Mouse (Mus musculus) gastrocnemius, adult 2 months (tissue): Measurements from ENCODE around the gene Wtap. TPM values are rescaled to one million over a fixed set of nuclear protein-coding genes. Genes with fewer than 3 reads are reported as not detected.
A peak's percentile ranks its signal among the peaks of the same experiment; 100 is the strongest.
"Not testable (repeated sequence)": the region's sequence is repeated elsewhere in the genome, so short reads cannot be mapped to it uniquely, and the experiment has no call there.

Source experiments
- DNase-seq: peaks from one replicate; pipeline ENCODE4 v3.0.0; 2022
- H3K27ac ChIP-seq: fragments of 200-600 bp; 2 replicates; pipeline ENCODE4 v1.8.1; 2022; ENCODE audit warnings: mild to moderate bottlenecking
- H3K4me3 ChIP-seq: fragments of 200-600 bp; 2 replicates; pipeline ENCODE4 v1.8.1; 2022; ENCODE audit warnings: mild to moderate bottlenecking, moderate library complexity
- CTCF ChIP-seq: fragments of 200-600 bp; IDR thresholded peaks from 2 replicates; pipeline ENCODE4 v1.8.1; 2022; ENCODE audit warnings: antibody characterized with exemption, mild to moderate bottlenecking, moderate library complexity
- intact Hi-C: fragments of 180-260 bp; cut with DNase I; formaldehyde crosslinking; loops from one replicate; pipeline ENCODE4 v1.15.1; 2025
- total RNA-seq, 2 experiments: library from RNA; stranded (reverse); gene quantifications; 2 replicates each; pipeline ENCODE4 v1.2.3; 2021

The Wtap gene
- total RNA-seq, 2 experiments from 2014 or later: 29.1 to 30.0 TPM

DNA sequence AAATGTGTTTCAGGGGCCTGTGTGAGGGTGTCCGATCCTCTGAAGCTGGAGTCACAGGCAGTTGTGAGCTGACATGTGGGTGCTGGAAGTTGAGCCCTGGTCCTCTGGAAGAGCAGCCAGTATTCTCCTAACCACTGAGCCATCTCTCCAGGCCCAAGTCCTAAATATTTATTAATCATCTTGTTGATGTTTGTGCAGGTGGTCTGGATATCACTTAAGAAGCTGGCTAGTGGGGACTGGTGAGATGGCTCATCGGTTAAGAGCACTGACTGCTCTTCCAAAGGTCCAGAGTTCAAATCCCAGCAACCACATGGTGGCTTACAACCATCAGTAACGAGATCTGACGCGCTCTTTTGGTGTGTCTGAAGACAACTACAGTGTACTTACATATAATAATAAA is 44.3 kb downstream of the Wtap start:
- Histone ChIP-seq H3K4me3 (no peak overlapping the region), H3K27ac (no peak overlapping the region)
- DNase-seq: no peak
- TF ChIP-seq CTCF: no peak
- intact Hi-C loops: no loop called here

DNA sequence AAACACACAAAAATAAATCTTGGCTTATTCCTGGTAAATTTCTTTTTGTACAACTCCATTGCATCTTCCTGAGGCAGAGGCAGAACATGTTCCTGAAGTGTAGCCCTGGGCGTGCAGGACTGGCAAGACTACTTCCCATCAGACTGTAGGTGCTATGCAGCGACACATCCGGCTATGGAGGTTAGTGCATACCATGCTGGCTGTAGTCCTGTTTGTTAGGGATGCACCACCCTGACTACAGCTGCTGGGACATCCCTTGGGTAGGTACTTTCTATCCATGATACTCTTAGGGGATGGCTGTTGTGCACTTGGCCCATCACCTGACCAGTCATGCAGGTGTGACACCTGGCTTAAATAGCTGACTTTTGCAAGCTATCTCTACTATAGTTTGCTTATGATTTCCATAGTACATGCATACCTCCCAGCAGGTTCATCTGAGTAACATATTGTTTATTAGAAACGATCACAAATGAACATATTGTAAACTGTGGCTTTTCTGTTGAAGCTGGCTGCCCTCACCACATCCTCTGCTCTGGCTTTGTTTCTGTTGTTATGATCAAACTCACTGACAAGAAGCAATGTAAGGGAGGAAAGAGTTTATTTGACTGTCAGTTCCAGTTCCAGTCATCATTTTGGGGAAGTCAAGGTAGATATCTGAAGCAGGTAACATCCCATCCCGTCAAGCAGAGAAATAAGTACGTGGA is 51.4 kb downstream of the Wtap start:
- Histone ChIP-seq H3K27ac (no peak overlapping the region), H3K4me3 (no peak overlapping the region)
- no peak for DNase-seq
- TF ChIP-seq CTCF: no peak
- intact Hi-C loops: no loop called here

DNA sequence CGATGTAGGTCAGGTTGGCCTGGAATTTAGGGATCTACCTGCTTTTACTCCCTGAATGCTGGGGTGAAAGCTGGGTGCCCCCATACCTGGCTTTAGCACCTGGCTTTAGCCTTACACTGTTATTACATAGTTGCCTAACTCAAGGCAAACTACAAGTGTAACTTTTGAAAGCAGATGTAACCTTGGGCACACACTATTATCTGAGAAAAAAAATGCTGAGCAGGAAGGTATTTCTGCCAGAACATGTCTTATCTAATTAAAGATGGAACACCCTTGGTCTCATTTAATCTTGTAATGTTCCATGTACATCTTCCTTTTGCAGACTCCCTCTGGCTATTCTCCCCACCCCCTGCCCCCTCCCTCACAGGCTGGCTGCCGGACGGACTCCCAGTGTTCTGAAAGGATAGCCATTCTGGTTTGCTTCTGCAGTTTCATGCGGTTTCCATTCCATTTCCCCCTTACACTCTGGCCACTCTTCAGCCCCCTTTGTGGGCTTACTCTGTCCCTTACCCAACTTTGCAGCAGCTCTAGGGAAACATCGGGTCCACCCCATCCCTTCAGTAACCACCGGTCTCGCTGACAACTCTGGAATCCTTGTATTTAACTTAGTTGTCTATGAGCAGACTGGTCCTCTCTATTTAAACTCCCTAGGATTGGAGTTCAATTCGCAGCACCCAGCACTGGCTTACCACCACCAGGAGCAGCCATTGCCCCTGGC is 52.3 kb downstream of the Wtap start:
- H3K27ac ChIP-seq: no peak overlapping the region
- no peak for TF ChIP-seq CTCF
- no peak for DNase-seq
- intact Hi-C loops: no loop called here
- no peak overlapping the region for H3K4me3 ChIP-seq

DNA sequence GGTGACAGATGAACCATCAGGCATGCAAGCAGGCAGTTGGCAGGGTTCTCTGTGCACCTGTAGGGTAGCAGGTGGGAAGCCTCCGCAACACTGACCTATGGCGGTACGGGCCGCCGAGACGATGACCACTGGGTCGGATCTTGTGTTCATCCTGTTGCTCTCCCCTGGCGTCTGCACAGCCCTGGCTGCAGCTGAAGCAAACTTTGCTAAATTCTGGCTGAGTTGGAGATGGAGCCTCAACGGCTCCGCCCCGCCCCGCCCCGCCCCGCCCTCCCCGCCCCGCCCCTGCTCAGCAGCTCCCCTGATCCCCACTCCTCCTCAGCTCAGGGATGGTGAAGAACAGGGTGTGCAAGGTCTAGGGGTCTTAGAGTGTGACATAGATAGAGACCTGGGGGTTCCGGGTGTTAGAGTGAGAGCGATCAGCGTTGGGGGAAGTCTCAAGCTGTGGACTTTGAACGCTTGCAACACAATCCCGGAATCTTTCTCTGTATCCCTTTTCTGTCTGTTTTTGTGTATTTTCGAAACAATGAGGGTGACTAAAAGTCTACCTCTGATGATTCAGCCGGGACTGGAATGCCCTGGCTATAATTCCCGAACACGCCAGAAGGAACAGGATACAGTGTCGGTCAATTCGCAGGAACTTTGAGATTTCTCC is 53.7 kb downstream of the Wtap start, which contains the start of gene Acat3:
Gene Acat3, minus strand, starts transcription at position 450 of the 655 bp plus-strand sequence.
- intact Hi-C loops: no loop called here
- TF ChIP-seq CTCF: no peak
- Histone ChIP-seq H3K4me3 (peak within 1 kb of the TSS; percentile 65), H3K27ac (peak within 1 kb of the TSS; percentile 38; the same call in 1 of the 2 replicates)
- DNase-seq: peak; percentile 31

DNA sequence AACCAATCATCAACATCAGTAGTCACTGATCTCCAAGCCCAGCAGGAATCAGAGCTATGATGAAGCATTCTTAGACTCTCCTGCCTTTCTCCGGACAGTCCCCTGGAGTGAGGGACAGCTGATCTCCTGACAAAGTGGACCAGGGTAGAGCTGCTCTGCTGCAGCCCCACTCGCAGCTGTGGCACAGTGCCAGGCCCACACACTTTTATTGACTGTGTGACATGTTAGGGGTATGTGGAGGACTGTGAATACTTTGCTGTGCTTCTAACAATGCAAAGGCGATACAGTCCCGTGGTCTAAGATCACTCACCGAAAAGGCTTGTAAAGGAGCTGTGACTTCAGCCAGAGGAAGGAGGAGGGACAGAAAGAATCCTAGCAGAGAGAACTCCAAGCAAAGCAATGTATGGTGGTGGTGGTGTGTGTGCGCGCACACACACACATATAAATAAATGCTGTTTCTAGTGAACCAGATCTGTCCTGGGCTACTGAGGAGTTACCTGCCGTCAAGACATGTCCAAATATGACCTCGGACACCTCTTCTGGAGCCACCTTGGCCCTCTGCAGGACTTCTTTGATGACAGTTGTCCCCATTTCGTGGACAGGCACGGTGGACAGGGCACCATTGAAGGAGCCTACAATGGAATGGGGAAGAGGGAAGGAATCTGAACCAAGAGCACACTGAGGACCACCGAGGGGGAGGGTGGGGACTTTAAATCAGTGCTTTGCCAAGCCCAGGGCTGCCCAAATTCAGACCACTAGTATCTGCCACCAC is 54.4 kb downstream of the Wtap start:
- H3K4me3 ChIP-seq: peak overlapping the region; percentile 65
- intact Hi-C loops: not testable (repeated sequence)

DNA sequence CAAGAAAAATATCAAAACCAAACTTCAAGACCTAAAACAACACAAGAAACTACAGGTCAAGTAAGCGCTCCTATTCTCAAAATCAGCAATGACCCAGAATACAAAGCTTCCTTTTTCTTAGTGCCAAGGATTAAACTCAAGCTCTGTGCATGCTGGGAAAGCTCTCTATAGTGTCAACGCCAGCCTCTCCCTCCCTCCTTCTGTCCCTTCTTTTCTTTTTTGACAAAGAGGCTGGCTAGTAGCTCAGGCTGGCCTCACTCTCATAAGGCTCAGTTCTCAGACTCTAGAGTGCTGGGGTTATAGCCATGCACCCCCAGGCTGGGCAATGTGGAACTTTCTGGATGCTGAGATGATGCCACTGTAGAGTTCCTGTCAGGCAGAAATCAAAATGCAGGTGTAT is 55.9 kb downstream of the Wtap start:
- DNase-seq: no peak
- H3K27ac ChIP-seq: no peak overlapping the region
- TF ChIP-seq CTCF: no peak
- no peak overlapping the region for H3K4me3 ChIP-seq
- intact Hi-C loops: no loop called here

More for the DNA sequence above, 54.4 kb downstream of the Wtap start:
- H3K27ac ChIP-seq, DNase-seq: not testable (repeated sequence)

DNA sequence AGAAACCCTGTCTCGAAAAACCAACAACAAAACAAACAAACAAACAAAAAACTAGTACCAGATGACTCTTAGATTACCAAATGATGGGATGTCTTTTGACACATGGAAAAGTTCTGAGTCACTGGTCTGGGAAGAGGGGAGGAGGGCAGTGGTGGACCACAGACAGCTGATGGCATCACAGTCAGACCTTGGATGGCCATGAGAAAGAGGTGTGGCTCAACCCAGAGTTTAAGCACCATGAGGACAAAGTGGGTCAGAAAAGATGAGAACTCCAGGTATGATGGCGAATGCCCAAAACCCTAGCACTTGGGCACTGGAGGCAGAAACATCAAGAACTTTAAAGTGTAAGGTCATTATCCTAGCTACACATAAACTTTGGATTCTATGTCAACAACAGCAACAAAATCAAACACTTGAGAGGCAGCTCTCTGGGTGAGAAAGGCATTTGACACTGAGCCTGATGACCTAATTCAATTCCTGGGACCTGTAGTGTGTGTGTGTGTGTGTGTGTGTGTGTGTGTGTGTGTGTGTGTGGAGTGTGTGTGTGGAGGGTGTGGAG is 56.5 kb downstream of the Wtap start:
- intact Hi-C loops: no loop called here
- no peak for DNase-seq
- no peak for TF ChIP-seq CTCF

DNA sequence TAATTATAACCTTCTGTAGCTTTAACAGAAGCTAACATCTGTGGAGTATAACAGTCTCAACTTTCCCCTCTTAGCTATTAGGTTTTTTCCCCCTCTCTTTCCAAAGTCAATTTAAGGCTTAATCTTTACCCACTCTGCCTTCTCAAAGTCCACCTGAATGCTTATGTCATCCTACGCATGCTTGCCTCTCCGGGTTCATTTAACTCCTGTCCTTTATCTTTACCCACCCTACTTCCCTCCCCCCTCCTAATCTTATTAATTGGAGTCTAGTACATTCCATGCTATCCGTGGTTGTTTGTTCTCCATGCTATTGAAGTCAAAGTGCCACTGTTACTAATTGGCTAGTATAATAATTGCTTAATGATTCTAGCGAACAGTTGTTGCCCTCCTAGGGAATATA is 58.2 kb downstream of the Wtap start:
- intact Hi-C loops: no loop called here
- no peak for DNase-seq
- H3K4me3 ChIP-seq: no peak overlapping the region
- H3K27ac ChIP-seq: no peak overlapping the region
- no peak for TF ChIP-seq CTCF

More for the DNA sequence above, 56.5 kb downstream of the Wtap start:
- H3K27ac ChIP-seq: no peak overlapping the region
- H3K4me3 ChIP-seq: no peak overlapping the region

DNA sequence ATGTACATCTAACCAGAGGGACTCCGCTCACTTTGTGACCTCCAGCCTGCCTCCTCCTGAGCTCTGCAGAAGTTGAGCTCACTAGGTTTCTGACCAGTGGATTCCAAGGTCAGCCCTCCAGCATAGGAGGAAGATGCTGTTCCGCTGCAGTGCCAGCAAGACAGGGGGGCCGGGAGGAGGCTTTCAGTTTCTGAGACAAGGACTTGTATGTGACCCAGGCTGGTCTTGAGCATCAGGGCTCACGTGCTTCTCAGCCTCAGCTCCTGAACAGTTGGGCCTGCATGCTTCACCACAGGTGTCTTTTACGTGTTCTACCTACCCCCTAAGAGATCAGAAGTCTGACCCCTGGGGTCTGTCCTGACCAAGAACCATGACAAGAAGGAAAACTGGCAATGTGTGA is 62.4 kb downstream of the Wtap start:
- DNase-seq, H3K4me3 ChIP-seq, intact Hi-C loops, H3K27ac ChIP-seq: not testable (repeated sequence)

DNA sequence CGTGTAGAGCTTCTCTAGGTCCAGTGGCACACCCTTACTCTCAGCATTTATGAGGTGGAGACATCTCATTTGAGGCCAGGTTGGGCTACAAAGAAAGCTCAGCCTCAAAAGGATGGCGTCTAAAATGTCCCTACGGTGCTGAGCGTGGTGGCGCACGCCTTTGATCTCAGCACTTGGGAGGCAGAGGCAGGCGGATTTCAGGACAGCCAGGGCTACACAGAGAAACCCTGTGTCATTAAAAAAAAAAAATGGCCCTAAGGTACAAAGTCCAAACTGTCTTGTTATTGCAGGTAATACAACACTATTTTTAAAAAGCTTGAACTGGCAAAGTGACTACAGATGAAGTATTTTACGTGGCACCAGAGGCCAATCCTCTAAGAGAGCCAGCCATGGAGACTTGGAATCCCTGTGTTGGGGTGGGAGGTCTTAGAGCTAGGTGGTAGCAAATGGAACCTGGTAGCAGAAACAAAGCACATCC is 68.2 kb downstream of the Wtap start:
- Histone ChIP-seq H3K4me3 (no peak overlapping the region), H3K27ac (no peak overlapping the region)
- DNase-seq: no peak
- intact Hi-C loops: no loop called here
- no peak for TF ChIP-seq CTCF

DNA sequence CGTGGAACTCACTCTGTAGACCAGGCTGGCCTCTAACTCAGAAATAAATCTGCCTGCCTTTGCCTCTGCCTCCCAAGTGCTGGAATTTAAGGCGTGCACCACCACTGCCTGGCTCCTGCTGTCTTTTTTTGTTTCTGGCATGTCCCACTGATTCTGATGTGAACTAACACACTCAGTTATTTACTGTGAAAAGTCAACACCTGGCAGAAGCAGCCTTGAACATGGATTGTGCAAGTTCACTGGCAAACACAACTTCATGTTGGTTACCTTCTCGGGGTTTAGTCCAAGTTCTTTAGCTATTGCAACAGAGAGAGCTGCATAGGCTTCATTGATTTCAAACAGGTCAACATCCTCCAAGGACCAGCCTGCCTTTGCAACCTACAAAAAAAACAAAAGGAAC is 69.0 kb downstream of the Wtap start:
- Histone ChIP-seq H3K27ac (no peak overlapping the region), H3K4me3 (no peak overlapping the region)
- DNase-seq: no peak
- TF ChIP-seq CTCF: no peak
- intact Hi-C loops: no loop called here

DNA sequence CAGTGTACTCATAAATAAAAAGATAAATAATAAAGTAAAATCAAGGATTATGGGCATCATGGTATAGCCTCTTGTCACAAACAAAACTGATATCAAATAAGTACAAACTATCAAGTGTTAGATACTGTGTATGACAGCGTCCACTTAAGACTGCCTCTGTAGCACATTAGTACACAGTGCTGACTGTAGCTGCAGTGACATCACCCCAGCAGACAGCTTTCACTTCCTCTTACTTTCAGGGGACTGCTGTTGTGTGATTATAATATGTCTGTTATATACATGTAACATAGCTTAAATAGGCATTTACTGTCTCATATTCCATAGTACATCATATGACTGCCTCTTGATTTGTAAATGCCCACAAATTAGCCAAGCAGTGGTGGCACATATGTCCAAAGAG is 72.9 kb downstream of the Wtap start:
- TF ChIP-seq CTCF: no peak
- no peak for DNase-seq
- no peak overlapping the region for H3K4me3 ChIP-seq
- H3K27ac ChIP-seq: no peak overlapping the region
- intact Hi-C loops: no loop called here

Other genes with a start within 250 kb of the Wtap start
- 10 to 100 TPM; 36.9 to 46.7 TPM for gene Igf2r, start 224.5 kb downstream of the Wtap start, total RNA-seq
- gene Mas1, start 126.0 kb downstream of the Wtap start, total RNA-seq: under 1 TPM; 0.23 to 0.25 TPM
- 1 to 10 TPM; 4.3 TPM for gene Mrgprh, start 118.1 kb downstream of the Wtap start, total RNA-seq
- gene Pnldc1, start 83.9 kb downstream of the Wtap start, total RNA-seq: under 1 TPM in 1 of 2 experiments, not detected in 1; 0.33 TPM
- 100 to 1,000 TPM; 175 to 177 TPM for gene Tcp1, start 78.5 kb downstream of the Wtap start, total RNA-seq
- 100 to 1,000 TPM in 1 of 2 experiments, 10 to 100 TPM in 1; 86.5 to 135 TPM for gene Mrpl18, start 77.8 kb downstream of the Wtap start, total RNA-seq
- not detected for gene Acat3, start 53.6 kb downstream of the Wtap start, total RNA-seq
- 1 to 10 TPM; 2.6 to 4.9 TPM for gene Acat2, start 33.4 kb downstream of the Wtap start, total RNA-seq
- gene Sod2, start 12.7 kb upstream of the Wtap start, total RNA-seq: 100 to 1,000 TPM; 383 to 534 TPM
- not detected for gene Gpr31b, start 58.1 kb upstream of the Wtap start, total RNA-seq
- under 1 TPM; 0.28 to 0.36 TPM for gene Tcp10b, start 66.9 kb upstream of the Wtap start, total RNA-seq
- not detected for gene Unc93a, start 137.6 kb upstream of the Wtap start, total RNA-seq
- gene Smok2a, start 227.0 kb upstream of the Wtap start, total RNA-seq: not detected
- not detected for gene Smok2b, start 236.1 kb upstream of the Wtap start, total RNA-seq